Mouse (Mus musculus) ES-E14 (cell line): ENCODE data around the gene Acp5. TPM values are rescaled to one million over a fixed set of nuclear protein-coding genes. Genes with fewer than 3 reads are reported as not detected.
A peak's percentile ranks its signal among the peaks of the same experiment; 100 is the strongest.

ENCODE experiments used
- DNase-seq: peaks from one replicate; pipeline ENCODE4 v3.0.0-alpha.2; 2013; ENCODE audit warnings: low read depth, low spot score
- H3K27ac ChIP-seq: 2 replicates; pipeline ENCODE4 v1.5.1; 2012; ENCODE audit warnings: low read depth, mild to moderate bottlenecking, low read length, moderate library complexity, mixed read lengths; ENCODE audit not compliant: poor library complexity, insufficient read depth, severe bottlenecking
- H3K36me3 ChIP-seq: 2 replicates; pipeline ENCODE4 v1.6.1; 2012; ENCODE audit warnings: mild to moderate bottlenecking, low read length, moderate library complexity, mixed read lengths; ENCODE audit not compliant: control insufficient read depth, poor library complexity, insufficient read depth, severe bottlenecking
- H3K4me1 ChIP-seq, 2 experiments: fragments of 150-350 bp in 1 of 2; sonication (generic) in 1 of 2; 2 replicates each; pipeline ENCODE4 v1.6.1; 2012; ENCODE audit warnings: low read length in 2 of 2, mild to moderate bottlenecking in 1 of 2, mixed read lengths in 1 of 2; ENCODE audit not compliant: control insufficient read depth in 2 of 2, insufficient read depth in 2 of 2, poor library complexity in 1 of 2
- H3K4me3 ChIP-seq, 2 experiments: fragments of 150-350 bp in 1 of 2; sonication (generic) in 1 of 2; 2 replicates each; pipeline ENCODE4 v1.5.1; 2012; ENCODE audit warnings: low read length in 2 of 2, low read depth in 1 of 2, mild to moderate bottlenecking in 1 of 2, mixed read lengths in 1 of 2; ENCODE audit not compliant: insufficient read depth in 1 of 2, poor library complexity in 1 of 2, severe bottlenecking in 1 of 2
- H3K9ac ChIP-seq: 2 replicates; pipeline ENCODE4 v1.6.1; 2012; ENCODE audit warnings: low read depth, mild to moderate bottlenecking, low read length, mixed read lengths; ENCODE audit not compliant: poor library complexity, insufficient read depth, severe bottlenecking
- H3K9me3 ChIP-seq: fragments of 150-350 bp; sonication (generic); 2 replicates; pipeline ENCODE4 v1.6.1; 2012; ENCODE audit warnings: low read depth, mild to moderate bottlenecking, low read length; ENCODE audit not compliant: control insufficient read depth, insufficient read depth
- CHD2 ChIP-seq: IDR thresholded peaks from 2 replicates; pipeline ENCODE4 v1.6.1; 2014; ENCODE audit warnings: mild to moderate bottlenecking, low read depth, low read length, inconsistent platforms
- HCFC1 ChIP-seq: IDR thresholded peaks from 2 replicates; pipeline ENCODE4 v1.6.1; 2012; ENCODE audit warnings: low read length, inconsistent platforms, borderline replicate concordance; ENCODE audit not compliant: insufficient read depth
- MAFK ChIP-seq: IDR thresholded peaks from 2 replicates; pipeline ENCODE4 v1.6.1; 2014; ENCODE audit warnings: mild to moderate bottlenecking, low read depth, low read length, inconsistent platforms; ENCODE audit not compliant: insufficient read depth
- ZC3H11A ChIP-seq: IDR thresholded peaks from 2 replicates; pipeline ENCODE4 v1.6.1; 2012; ENCODE audit warnings: low read depth, mild to moderate bottlenecking, inconsistent platforms, low read length, borderline replicate concordance
- ZNF384 ChIP-seq: IDR thresholded peaks from 2 replicates; pipeline ENCODE4 v1.6.1; 2012; ENCODE audit warnings: low read depth, low read length, inconsistent platforms
- in situ Hi-C, 2 experiments: fragments of 600-800 bp; cut with MboI; formaldehyde crosslinking; loops; one replicate each; pipeline ENCODE4 v1.15.1; 2025; ENCODE audit warnings: low sequenced_read_pairs in 2 of 2, inconsistent platforms in 1 of 2; ENCODE audit not compliant: unreplicated experiment in 2 of 2
- total RNA-seq: library from RNA; depleted of rRNA; stranded (reverse); fragments of 300-350 nt; gene quantifications from 2 replicates; pipeline ENCODE4 v1.2.3, GENCODE M21; 2012

Gene Acp5
- total RNA-seq, 1 experiment, result 14.6 TPM

DNA sequence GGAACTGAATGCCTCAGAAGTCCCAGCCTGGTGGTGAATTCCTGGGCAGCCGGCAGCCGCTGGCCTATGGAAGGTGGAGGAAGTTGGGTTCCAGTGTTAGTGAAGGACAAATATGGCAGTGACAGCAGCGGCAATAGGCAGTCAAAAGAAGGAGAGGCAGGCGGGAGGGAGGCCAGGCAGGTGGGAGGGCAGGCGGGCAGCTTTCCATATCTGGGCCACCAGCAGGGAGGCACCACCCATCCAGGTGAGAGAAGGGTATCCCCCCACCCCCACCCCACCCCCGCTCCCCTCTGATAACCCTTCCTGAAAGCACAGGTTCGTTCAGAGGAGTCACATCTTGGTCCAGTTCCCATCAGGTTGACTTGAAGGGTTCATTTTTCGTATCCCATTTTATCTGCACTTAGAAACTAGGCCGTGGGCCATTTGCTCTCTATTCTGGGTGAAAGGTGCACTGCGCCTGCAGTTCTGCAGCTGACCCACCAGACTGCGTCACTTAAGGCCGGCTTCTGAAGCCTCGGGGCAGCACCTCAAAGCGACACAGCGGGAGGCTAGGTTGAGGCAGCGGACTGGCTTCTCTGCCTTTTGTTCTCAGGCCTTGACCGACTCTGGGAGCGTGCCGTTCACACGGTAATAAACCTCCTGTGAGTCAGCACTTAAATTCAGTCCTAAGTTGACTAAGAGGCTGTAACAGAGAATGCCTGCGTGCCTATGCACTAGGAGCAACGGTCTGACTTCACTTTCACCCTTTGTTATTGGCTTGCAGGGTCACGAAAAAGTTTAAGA lies 1.4 kb upstream of the Acp5 start:
- Histone ChIP-seq H3K9ac (no peak overlapping the region), H3K27ac (peak overlapping the region; percentile 18; the same call in 1 of the 2 replicates), H3K4me3 (no peak overlapping the region), H3K36me3 (no peaks in the 10 kb centered on the region), H3K4me1 (peaks cover 2 to 16% of the 10 kb centered on the region in 2 experiments; a peak in 2 of 4 replicates), H3K9me3 (no peaks in the 10 kb centered on the region)
- in situ Hi-C loops, result no loop called here
- TF ChIP-seq ZNF384 (no peak), CHD2 (no peak), HCFC1 (no peak), MAFK (peak; percentile 98), ZC3H11A (no peak)
- peak; percentile 95 for DNase-seq

DNA sequence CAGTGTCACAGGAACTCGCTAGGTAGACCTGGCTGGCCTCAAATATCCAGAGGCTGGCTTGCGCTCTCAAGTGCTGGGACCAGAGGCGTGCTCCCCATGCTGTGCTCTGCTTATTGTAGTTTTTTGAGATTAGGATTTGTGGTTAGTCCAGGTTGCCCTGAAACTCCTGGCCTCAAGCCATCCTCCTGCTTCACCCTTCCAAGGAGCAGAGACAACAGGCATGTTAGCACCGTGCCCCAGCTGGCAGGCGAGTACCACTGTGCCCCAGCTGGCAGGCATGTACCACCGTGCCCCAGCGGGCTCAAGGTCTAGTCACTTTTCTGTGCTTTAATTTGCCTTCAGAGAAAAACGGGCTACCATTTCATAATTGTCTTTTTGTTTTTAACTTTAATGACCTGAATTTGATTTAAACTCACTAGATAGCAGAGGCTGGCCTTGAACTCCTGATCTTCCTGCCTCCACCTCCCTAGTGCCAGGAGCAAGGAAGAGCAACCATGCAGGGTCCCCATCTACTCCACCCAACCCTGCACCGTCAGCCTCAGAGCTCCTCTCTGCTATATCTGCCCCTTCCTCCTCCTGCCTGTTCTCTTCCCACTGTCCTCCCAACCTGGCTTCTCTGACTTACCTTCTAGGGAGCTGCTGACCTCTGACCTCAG lies 395 bp downstream of the Acp5 start:
- Histone ChIP-seq H3K4me3 (no peak overlapping the region), H3K9ac (no peak overlapping the region), H3K9me3 (no peaks in the 10 kb centered on the region), H3K4me1 (peaks cover 2 to 19% of the 10 kb centered on the region in 2 experiments; a peak in 2 of 4 replicates), H3K27ac (no peak overlapping the region), H3K36me3 (no peaks in the 10 kb centered on the region)
- DNase-seq, result no peak
- in situ Hi-C loops, result no loop called here
- TF ChIP-seq ZNF384 (no peak), MAFK (no peak), ZC3H11A (no peak), CHD2 (no peak), HCFC1 (no peak)

DNA sequence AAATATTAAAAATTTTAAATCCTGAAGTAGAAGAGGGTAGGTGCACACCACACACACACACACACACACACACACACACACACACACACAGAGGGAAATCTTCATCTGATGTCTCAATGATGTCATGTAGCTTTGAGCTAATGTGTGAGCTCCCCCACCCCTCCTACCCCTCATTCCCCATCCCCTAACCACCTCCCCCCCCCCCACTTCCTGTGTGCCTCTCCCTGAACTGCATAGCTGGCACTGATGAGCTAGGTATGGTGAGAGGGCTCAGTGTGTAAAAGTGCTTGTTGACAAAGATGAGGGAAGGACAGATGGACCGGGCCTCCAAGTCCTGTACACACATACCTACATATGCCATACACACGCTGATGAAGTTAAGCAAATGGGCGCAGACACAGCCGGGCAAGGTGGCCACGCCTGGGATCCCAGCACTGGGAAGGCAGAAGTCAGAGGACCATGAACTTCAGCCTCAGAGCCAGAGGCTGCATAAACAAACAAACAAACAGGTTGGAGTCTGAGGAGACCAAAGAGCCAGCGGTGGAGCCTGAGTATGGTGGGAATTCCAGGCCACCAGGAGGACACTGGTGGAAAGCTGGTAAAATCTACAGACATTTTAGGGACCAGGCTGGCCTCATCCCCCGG lies 1.1 kb downstream of the Acp5 start:
- Histone ChIP-seq H3K27ac (no peak overlapping the region), H3K9me3 (no peaks in the 10 kb centered on the region), H3K4me3 (no peak overlapping the region), H3K9ac (no peak overlapping the region), H3K36me3 (no peaks in the 10 kb centered on the region), H3K4me1 (peaks cover 2 to 19% of the 10 kb centered on the region in 2 experiments; a peak in 2 of 4 replicates)
- DNase-seq, result no peak
- in situ Hi-C loops, result no loop called here
- TF ChIP-seq ZNF384, result no peak
- TF ChIP-seq HCFC1, result no peak
- TF ChIP-seq MAFK, result no peak
- no peak for TF ChIP-seq CHD2
- TF ChIP-seq ZC3H11A, result no peak

DNA sequence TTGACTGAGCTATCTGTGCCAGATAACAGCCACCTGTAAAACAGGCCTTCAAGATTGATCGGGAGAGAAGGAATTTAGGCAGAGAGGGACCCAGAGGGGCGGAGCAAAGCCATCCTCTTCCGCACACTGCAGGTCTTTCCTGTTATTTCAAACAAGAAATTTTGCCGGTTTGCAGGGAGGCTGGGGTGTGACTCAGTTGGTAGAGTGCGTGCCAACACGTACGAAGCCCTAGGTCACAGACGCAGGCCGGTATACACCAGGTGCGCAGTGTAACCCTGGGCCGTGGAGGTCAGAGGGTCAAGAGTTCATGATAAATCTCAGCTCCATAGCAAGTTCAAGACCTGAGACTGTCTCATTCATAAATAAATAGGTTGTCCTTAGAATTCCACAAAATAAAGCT lies 3.3 kb downstream of the Acp5 start:
- no peaks in the 10 kb centered on the region for H3K9me3 ChIP-seq
- peak overlapping the region; percentile 67; the same call in 1 of the 2 replicates for H3K9ac ChIP-seq
- no peaks in the 10 kb centered on the region for H3K36me3 ChIP-seq
- TF ChIP-seq CHD2 (no peak), HCFC1 (no peak), ZNF384 (no peak), ZC3H11A (no peak), MAFK (no peak)
- in situ Hi-C loops, result no loop called here
- no peak overlapping the region for H3K27ac ChIP-seq
- peaks cover 2 to 19% of the 10 kb centered on the region in 2 experiments; a peak in 3 of 4 replicates for H3K4me1 ChIP-seq
- peak overlapping the region; percentile 66 to 77 for H3K4me3 ChIP-seq
- no peak for DNase-seq
